Mouse (Mus musculus) hindbrain, embryonic 14.5 days (tissue): ENCODE measurements around the gene Tcp11l1. TPM values are rescaled to one million over a fixed set of nuclear protein-coding genes. Genes with fewer than 3 reads are reported as not detected.

Experiments used
- ATAC-seq: fragments of 200-750 bp; cut with Nextera tagmentation; 2 replicates; pipeline ENCODE4 v1.8.0; 2017; ENCODE audit warnings: moderate number of reproducible peaks, mild to moderate bottlenecking, moderate TSS enrichment, moderate library complexity; ENCODE audit not compliant: low FRiP score
- DNase-seq: peaks from one replicate; pipeline ENCODE4 v3.0.0-alpha.2; 2015; ENCODE audit warnings: low spot score
- H3K27ac ChIP-seq: fragments of 300-500 bp; sonication (generic); 2 replicates; pipeline ENCODE4 v1.5.1; 2014; ENCODE audit warnings: mild to moderate bottlenecking, moderate library complexity
- H3K27me3 ChIP-seq: fragments of 300-500 bp; sonication (generic); 2 replicates; pipeline ENCODE4 v1.6.1; 2014; ENCODE audit warnings: mild to moderate bottlenecking, low read length, mixed read lengths; ENCODE audit not compliant: control insufficient read depth, insufficient read depth
- H3K36me3 ChIP-seq: fragments of 300-500 bp; sonication (generic); replicated peaks from 2 replicates; pipeline ENCODE4 v1.6.1; 2014; ENCODE audit not compliant: control insufficient read depth, insufficient read depth
- H3K4me1 ChIP-seq: fragments of 300-500 bp; sonication (generic); replicated peaks from 2 replicates; pipeline ENCODE4 v1.6.1; 2014; ENCODE audit warnings: antibody characterized with exemption, low read length, mixed read lengths; ENCODE audit not compliant: control insufficient read depth, insufficient read depth
- H3K4me2 ChIP-seq: fragments of 300-500 bp; sonication (generic); replicated peaks from 2 replicates; pipeline ENCODE4 v1.6.1; 2014; ENCODE audit warnings: mild to moderate bottlenecking, moderate library complexity
- H3K4me3 ChIP-seq: fragments of 300-500 bp; sonication (generic); replicated peaks from 2 replicates; pipeline ENCODE4 v1.5.1; 2014; ENCODE audit warnings: mild to moderate bottlenecking, low read length
- H3K9ac ChIP-seq: fragments of 300-500 bp; sonication (generic); 2 replicates; pipeline ENCODE4 v1.6.1; 2014
- H3K9me3 ChIP-seq: fragments of 300-500 bp; sonication (generic); 2 replicates; pipeline ENCODE4 v1.6.1; 2016; ENCODE audit warnings: low read length; ENCODE audit not compliant: control insufficient read depth
- WGBS: fragments of 180-500 bp; shearing (Covaris S2); extraction: QIAGEN DNeasy Blood & Tissue Kit; methylation state at CpG from one replicate; pipeline ENCODE4 v1.1.7; 2014; 5-methylcytosine and 5-hydroxymethylcytosine counted together
- polyA plus RNA-seq: library from polyadenylated mRNA; unstranded; fragments of >200 nt; fragmentation: Nextera tagmentation; extraction: Ambion mirVana; gene quantifications from 2 replicates; pipeline ENCODE4 v1.2.1, GENCODE M21; 2014

Tcp11l1 gene
- polyA plus RNA-seq, 1 experiment from 2014 or later = 71.0 TPM

GRCm38 (mm10) chr2:104741015-104741758, 29.2 kb upstream of the Tcp11l1 start:
- 41% methylated on average over 7 of the region's 7 CpGs for WGBS
- no peak for DNase-seq
- no peak overlapping the region for H3K27ac ChIP-seq
- peaks cover 36% of the 10 kb centered on the region for H3K27me3 ChIP-seq
- peaks cover 13% of the 10 kb centered on the region for H3K4me1 ChIP-seq
- no peak overlapping the region for H3K4me3 ChIP-seq
- no peak for ATAC-seq
- no peaks in the 10 kb centered on the region for H3K36me3 ChIP-seq
- H3K9me3 ChIP-seq = no peaks in the 10 kb centered on the region
- no peak overlapping the region for H3K9ac ChIP-seq
- H3K4me2 ChIP-seq = peak overlapping the region; percentile 99; the same call in 1 of the 2 replicates

GRCm38 (mm10) chr2:104740248-104740949, 28.4 kb upstream of the Tcp11l1 start:
- ATAC-seq = no peak
- Histone ChIP-seq H3K4me2 (no peak overlapping the region), H3K36me3 (no peaks in the 10 kb centered on the region), H3K4me1 (peaks cover 13% of the 10 kb centered on the region), H3K9me3 (no peaks in the 10 kb centered on the region), H3K4me3 (no peak overlapping the region), H3K27me3 (peaks cover 36% of the 10 kb centered on the region), H3K9ac (no peak overlapping the region), H3K27ac (no peak overlapping the region)
- WGBS = 71% methylated on average over 7 of the region's 7 CpGs
- no peak for DNase-seq

- H3K4me1 ChIP-seq = peaks cover 13% of the 10 kb centered on the region
- no peak overlapping the region for H3K4me3 ChIP-seq
- no peak for ATAC-seq
- peaks cover 36% of the 10 kb centered on the region for H3K27me3 ChIP-seq
- H3K4me2 ChIP-seq = no peak overlapping the region
- no peaks in the 10 kb centered on the region for H3K36me3 ChIP-seq
- 92% methylated on average over 2 of the region's 2 CpGs for WGBS
- DNase-seq = no peak
- H3K27ac ChIP-seq = no peak overlapping the region
- no peaks in the 10 kb centered on the region for H3K9me3 ChIP-seq
- H3K9ac ChIP-seq = no peak overlapping the region
Measured at GRCm38 (mm10) chr2:104739691-104740090, 27.7 kb upstream of the Tcp11l1 start.

DNA sequence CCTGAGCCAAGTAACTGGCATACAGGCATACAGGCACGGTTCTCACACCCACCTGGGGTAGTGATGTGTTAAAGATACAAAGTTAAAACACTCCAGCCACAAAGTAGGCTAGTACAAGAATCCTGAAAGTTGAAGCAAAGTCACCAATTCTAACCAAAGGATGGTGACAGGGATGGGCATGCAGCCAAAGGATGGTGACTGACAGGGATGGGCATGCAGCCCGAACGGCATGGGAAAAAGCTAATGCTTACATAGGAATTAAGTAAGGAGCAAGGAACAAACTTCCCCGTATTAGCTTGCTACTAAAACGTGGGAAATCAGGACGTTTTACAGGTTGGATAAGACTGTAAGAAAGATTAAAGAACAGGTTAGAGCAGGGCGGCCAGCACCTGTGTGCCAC, 24.3 kb upstream of the Tcp11l1 start:
- no peak overlapping the region for H3K27ac ChIP-seq
- ATAC-seq (no peak), DNase-seq (no peak)
- H3K36me3 ChIP-seq = no peaks in the 10 kb centered on the region
- no peak overlapping the region for H3K4me3 ChIP-seq
- H3K4me1 ChIP-seq = no peaks in the 10 kb centered on the region
- peaks cover 8% of the 10 kb centered on the region; the same call in 1 of the 2 replicates for H3K27me3 ChIP-seq
- 68% methylated on average over 7 of the region's 7 CpGs for WGBS
- no peaks in the 10 kb centered on the region for H3K9me3 ChIP-seq
- no peak overlapping the region for H3K9ac ChIP-seq
- no peak overlapping the region for H3K4me2 ChIP-seq

DNA sequence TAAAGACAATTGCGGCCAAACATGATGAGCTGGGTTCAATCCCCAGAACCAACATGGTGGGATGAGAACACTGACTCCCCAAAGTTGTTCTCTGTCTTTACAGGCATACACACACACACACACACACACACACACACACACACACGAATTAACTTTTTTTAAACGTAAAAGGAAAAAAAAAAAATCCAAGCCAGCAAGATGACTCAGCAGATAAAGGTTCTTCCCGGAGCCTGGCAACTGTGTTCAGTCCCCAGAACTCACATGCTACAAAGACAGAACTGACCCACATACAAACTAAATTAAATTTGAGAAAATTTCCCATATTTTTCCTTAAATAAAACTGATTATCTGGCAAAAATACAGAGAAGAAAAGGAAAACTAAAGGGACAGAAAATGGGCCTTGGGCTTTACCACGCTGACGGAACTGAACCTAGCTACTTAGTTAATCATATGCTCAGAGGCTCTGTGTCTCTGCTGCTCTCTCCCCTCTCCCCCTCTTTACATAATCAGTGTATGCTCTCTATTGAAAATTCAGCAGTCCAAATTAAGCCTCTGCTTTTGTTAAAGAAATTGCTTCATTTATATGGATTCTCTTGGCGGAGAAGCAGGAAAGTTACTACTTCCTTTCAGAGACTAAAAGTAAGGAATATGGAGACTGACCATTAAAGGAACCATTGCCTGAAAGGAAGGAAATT, 20.7 kb upstream of the Tcp11l1 start:
- Histone ChIP-seq H3K27me3 (no peaks in the 10 kb centered on the region), H3K4me3 (no peak overlapping the region)
- WGBS = 62% methylated on average over 7 of the region's 7 CpGs

DNA sequence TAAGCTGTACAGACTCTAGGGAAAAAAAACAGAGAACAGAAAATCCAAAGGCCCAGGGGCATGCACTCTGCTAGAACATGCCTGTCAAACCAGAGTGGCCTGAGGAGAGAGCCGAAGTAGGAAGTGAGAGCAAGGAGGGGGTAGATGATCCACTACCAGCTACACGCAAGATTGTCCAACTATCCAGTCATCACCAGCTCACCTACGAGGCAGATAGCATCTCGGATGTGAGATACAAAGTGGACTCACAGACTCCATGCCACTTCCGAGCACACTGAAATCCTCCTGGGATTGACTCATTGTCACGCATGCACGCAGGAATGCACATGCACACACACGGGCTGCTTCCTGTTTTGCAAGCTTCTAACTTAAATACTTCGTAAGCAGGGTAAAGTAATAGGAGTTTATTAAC, 20.1 kb upstream of the Tcp11l1 start:
- Histone ChIP-seq H3K4me3 (no peak overlapping the region), H3K4me2 (no peak overlapping the region), H3K27me3 (no peaks in the 10 kb centered on the region), H3K9me3 (no peaks in the 10 kb centered on the region), H3K9ac (no peak overlapping the region), H3K4me1 (no peaks in the 10 kb centered on the region), H3K27ac (no peak overlapping the region), H3K36me3 (no peaks in the 10 kb centered on the region)
- ATAC-seq (no peak), DNase-seq (no peak)
- 85% methylated on average over 9 of the region's 9 CpGs for WGBS

More for the DNA sequence above, 20.7 kb upstream of the Tcp11l1 start:
- DNase-seq = no peak
- Histone ChIP-seq H3K4me1 (no peaks in the 10 kb centered on the region), H3K9me3 (no peaks in the 10 kb centered on the region), H3K4me2 (no peak overlapping the region), H3K27ac (no peak overlapping the region), H3K9ac (no peak overlapping the region), H3K36me3 (no peaks in the 10 kb centered on the region)
- no peak for ATAC-seq

DNA sequence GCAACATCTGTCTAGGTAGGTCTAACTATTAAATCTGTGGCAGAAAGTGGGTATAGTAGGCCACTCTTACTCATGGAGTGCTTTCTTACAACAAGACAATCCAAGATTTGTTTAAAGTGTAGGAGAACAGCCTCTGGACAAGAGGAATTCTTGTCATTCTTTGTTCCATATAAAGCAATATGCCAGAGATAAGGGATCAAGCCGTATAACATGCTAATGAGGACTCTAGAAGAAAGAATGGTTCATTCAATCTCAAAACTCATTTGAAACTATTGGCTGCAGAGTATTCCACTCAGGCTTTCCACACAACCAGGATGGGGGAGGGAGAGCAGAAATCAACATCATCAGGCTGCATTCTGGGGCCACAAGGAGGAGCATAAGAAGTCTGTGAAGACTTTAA, 15.4 kb upstream of the Tcp11l1 start:
- no peak for DNase-seq
- ATAC-seq = no peak
- Histone ChIP-seq H3K4me2 (no peak overlapping the region), H3K27me3 (no peaks in the 10 kb centered on the region), H3K4me1 (no peaks in the 10 kb centered on the region), H3K36me3 (no peaks in the 10 kb centered on the region), H3K4me3 (no peak overlapping the region), H3K9me3 (no peaks in the 10 kb centered on the region), H3K9ac (no peak overlapping the region), H3K27ac (no peak overlapping the region)
- 67% methylated on average over 1 of the region's 1 CpGs for WGBS

GRCm38 (mm10) chr2:104722021-104722420, 10.1 kb upstream of the Tcp11l1 start:
- Histone ChIP-seq H3K27ac (no peak overlapping the region), H3K9me3 (no peaks in the 10 kb centered on the region), H3K4me1 (no peaks in the 10 kb centered on the region), H3K9ac (no peak overlapping the region), H3K27me3 (no peaks in the 10 kb centered on the region), H3K4me2 (no peak overlapping the region), H3K4me3 (no peak overlapping the region), H3K36me3 (no peaks in the 10 kb centered on the region)
- 89% methylated on average over 3 of the region's 3 CpGs for WGBS
- ATAC-seq (no peak), DNase-seq (no peak)

DNA sequence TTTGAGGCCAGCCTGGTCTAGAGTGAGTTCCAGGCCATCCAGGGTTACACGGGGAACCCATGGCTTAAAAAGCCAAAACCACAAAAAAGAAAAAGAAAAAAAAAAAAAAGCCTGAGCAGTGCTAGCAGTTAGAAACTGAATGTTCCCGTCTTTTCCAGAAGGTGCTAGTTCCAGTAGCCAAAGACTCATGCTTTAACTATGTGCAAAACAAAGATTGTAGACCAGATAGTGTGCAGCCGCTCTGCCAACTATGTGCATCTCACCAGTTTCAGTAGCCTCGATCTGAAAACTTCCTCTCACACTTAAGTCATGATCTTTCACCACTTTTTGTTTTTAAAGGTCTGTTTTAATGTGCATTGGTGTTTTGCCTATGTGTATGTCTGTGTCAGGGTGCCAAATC, 5.9 kb upstream of the Tcp11l1 start:
- H3K36me3 ChIP-seq = no peaks in the 10 kb centered on the region
- H3K27ac ChIP-seq = no peak overlapping the region
- DNase-seq = no peak
- no peaks in the 10 kb centered on the region for H3K27me3 ChIP-seq
- 94% methylated on average over 4 of the region's 4 CpGs for WGBS
- no peaks in the 10 kb centered on the region for H3K9me3 ChIP-seq
- ATAC-seq = no peak
- 0 out of 2 replicates have a peak, but pooled peaks cover 2% of the 10 kb centered on the region for H3K4me1 ChIP-seq
- no peak overlapping the region for H3K9ac ChIP-seq
- no peak overlapping the region for H3K4me2 ChIP-seq
- no peak overlapping the region for H3K4me3 ChIP-seq
